Mouse (Mus musculus): ENCODE results near the gene Hepacam2.
A peak's percentile ranks its signal among the peaks of the same experiment; 100 is the strongest.
"Not testable (repeated sequence)": the region's sequence is repeated elsewhere in the genome, so short reads cannot be mapped to it uniquely, and the experiment has no call there.

Hepacam2 gene

DNA sequence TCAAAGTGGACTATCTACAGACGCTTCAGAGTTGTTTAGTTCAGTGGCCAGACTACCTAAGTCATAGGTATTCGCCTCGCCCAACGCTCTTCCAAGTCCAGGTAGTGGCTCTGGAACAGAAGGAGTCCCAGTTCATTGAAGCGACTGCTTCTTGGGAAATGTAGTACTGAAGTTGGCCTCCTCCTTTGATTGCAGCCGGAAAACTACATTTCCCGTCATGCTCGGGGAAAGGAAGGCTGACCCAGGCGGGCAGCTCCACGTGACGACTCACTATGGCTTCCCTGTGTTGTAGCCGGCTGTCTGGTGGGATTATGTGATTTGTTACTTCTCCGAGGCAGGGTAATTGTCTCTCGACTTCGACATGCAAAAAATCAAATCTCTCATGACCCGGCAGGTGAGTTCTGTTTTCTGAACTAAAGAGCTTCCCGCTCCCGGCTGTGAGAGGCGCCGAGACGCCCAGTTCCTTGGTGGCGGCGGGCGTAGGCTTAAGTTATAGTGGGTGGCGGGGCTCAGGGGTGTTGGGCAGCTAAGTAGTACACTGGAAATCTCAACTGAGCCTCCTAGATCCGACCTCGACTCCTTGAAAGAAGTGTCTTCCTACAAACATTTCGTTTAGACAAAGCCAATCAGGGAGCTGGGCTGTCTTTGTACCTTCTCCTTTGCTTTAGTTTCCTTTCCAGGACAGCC is at the start of gene Hepacam2, which contains the start of gene Vps50:
TSS of gene Hepacam2 (minus strand) at position 137 of the 687 bp plus-strand sequence.
TSS of gene Vps50 (plus strand) at position 221 of the 687 bp plus-strand sequence.
- peak; percentile 77 for DNase-seq (ENCODE audit: low read depth, low spot score)

DNA sequence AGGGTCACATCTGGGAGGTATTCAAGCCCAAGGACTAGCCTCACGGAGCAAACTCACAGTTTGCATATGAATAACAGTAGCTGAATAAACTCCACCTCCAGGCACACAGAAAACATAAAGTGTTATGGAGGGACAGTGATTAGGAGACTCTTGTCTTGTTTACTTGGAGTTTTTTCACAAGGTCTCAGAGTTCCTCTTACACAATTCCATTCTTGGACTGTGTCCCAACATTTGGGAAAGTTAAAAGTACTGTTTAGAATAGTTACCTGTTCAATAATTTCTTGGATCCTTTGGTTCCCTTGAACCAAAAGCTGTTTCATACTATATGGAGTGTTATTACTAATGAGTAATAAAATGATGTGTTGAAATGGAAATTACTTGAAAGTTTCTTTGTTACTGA is 46.9 kb upstream of the Hepacam2 start:
- no peak for DNase-seq (ENCODE audit: low read depth, low spot score)

DNA sequence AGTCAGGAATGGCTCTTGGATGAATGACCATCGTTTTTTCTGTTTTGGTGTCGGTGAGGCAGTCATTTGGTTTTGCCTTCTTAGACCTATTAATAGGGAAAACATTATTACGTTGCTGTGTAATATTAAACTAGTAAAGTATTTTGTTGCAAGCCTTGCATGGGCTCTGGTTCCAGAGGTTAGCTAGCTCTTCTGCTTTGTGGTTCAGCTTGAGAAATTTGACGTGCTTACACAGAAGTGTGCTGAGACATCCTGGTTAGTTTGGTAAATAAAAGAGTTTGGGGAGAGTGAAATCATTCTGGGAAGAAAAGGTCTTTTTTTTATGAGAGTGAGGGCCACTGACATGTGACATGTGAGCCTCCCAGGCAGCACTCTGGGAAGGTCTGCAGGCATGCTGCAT is 45.8 kb upstream of the Hepacam2 start:
- DNase-seq (ENCODE audit: low read depth, low spot score), result no peak

DNA sequence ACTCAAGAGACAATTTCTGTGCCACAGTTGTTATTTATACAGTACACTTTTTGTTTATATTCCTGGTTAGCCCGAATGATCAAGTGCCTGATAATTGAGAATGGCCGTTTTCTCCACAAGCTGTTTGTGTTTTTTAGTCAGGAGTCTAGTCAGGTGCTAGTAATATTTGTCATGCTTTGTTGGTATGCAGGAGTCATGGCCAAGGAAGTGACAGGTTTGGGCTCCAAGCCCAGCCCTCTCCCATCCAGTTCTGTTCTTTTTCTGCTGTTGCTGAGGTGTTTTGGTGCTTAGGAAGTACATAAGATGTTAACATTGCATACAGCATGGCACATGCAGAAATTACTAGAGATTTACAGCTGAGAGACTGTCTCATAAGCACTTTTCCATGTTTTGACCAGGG is 41.4 kb upstream of the Hepacam2 start:
- no peak for DNase-seq (ENCODE audit: low read depth, low spot score)

DNA sequence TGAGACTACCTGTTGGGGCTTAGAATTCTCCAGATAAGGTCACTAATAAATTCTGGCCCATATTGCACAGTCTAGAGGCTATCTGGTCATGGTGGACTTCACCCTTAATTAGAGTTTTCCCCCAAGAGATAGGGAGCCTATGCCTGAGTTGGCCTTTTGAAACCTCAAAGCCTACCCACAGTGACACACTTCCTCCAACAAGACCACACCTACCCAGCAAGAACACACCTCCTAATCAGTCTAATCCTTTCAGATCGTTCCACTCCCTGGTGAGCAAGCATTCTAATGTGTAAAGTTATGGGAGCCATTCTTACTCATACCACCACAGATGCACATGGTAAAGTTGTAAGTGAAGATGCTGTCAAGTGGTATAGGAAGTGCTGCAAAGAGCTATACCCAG is 38.0 kb upstream of the Hepacam2 start:
- no peak for DNase-seq (ENCODE audit: low read depth, low spot score)

DNA sequence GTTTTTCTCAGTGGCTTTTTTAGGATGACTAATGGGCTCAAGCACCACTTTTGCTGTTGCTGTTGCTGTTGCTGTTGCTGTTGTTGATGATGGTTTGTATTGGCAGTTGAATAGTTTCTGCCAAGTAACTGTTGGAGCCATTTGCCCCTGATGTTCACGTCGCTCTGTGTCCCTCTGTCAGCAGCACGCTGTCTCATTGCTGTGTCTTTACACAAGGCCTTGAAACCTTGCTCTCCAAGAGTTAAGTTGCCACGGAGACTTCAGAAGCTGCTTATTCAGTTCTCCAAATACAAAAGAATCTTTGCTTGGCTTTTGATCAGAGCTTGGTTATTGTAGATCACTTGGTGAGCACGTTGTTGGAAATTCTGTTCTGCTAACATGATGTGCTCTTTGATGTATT is 33.3 kb upstream of the Hepacam2 start:
- no peak for DNase-seq (ENCODE audit: low read depth, low spot score)

DNA sequence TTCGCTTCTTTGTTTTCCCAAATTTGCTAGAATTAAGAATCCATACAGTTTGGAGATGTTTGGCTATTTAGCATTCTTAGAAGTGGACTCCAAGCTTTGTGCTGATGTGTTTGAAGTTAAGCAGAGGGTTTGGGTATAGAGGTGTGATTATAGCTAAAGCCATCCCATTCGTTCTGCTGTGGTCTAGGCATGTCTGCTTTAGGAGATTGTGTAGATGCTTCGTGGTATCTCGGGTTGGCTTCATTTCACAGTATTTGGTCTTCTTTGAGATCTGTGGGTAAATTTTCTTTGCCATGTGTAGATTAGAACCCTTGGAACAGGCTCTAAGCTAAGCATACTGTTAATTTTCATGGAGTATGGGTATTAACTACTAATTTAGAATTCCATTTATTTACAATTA is 30.1 kb upstream of the Hepacam2 start:
- no peak for DNase-seq (ENCODE audit: low read depth, low spot score)

DNA sequence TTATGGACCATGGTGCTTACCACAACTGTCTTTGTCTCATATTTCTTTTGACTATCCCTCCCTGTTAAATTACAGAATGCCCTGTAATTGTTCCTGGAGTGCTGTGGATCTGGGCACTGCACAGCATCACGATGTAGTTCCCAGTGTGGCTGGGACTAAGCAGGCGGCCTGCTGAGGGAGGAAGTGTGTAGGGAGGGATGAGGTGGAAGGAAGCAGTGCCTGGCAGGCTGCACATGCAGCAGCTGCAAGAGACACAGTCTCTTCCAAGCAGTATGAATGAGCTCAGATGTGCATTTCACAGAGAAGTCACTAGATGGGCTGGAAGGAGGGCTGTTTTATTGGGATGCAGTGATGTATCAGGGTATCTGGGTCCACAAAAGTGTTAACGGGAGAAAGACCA is 14.5 kb upstream of the Hepacam2 start:
- DNase-seq (ENCODE audit: low read depth, low spot score), result no peak

DNA sequence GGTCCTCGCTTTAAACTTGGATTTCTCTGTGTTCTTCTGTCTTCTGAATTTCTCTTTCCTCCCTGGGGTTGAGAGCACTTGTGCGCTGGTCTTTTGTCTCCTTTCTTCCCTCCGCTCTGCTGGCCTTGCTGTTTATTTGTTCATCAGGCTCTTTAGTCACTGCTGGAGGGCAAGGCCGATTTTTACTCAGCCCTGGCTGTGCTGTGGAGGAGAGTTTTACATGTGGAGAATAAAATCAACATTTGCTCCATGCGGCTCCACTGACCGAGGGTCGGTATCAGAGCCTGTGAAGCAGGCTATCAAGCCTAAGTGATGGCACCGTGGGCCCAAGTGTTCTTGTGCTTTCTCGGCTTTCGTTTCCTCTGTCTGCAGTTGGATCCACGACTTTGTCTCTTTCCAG is 13.5 kb upstream of the Hepacam2 start:
- DNase-seq (ENCODE audit: low read depth, low spot score), result no peak

DNA sequence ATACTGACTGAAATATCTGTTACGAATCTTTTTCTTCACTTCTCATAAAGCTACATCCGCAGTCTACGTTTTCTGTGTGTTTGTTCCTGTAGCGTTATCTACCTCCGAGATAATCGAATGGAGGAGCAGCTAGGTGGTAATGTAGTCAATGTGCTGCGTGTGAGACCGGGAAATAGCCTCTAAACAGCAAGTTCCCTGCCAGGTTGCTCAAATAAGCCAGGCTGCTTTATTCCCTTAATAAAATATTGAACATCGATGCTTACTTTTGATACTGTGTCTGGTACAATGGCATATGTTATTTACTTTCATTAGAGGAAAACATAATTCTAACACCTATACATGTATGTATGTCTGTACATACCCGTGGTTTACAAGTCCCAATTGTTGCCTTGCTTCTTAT is 13.0 kb upstream of the Hepacam2 start:
- DNase-seq (ENCODE audit: low read depth, low spot score), result no peak

DNA sequence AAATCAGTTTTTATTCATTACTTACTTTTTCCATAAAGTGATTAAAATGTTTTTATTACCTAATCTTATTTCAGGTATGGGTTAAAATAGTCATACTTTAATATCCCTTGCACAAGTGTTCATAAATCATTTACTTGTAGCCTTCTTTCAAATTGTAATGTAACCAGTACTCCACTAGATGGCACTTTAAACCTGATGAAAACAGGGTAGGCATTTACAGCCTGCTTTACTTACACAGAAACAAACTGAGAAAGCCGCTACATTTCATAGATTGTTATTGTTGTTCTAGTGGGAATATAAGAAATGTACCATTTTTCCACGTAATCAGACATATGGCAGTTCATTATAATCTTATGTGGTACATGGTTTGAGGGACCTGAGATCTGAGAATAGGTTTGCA is 11.7 kb upstream of the Hepacam2 start:
- DNase-seq (ENCODE audit: low read depth, low spot score), result no peak

DNA sequence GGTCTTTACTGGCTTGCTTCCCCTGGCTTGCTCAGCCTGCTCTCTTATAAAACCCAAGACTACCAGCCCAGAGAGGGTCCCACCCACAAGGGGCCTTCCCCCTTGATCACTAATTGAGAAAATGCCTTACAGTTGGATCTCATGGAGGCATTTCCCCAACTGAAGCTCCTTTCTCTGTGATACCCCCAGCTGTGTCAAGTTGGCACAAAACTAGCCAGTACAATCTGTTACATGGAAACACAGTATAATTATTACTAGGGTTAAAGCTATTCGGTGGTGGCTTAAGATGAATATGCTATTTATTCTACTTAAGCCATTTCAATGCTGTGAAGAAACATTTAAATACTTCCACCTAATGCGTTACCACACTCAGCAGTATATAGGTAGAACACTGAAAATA is 10.1 kb upstream of the Hepacam2 start:
- not testable (repeated sequence) for DNase-seq (ENCODE audit: low read depth, low spot score)

DNA sequence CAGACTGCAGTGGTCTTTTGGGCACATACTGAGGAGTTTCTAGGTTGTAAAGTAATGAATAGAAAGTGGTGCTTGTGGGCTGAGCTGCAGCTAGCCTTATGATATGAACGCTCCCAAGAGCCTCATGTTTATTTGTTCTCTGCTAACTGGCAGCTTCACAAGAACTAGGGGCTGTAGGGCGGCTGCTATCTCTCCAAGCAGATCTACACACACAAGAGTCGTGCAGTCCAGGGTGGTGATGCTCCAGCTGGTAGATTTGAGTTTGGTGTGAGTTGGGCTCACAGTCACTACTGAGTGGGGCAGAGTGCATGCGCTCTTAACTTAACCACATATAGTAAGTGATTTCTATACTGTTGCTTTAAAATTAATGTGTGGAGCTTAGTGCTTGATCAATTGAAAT is 9.0 kb upstream of the Hepacam2 start:
- no peak for DNase-seq (ENCODE audit: low read depth, low spot score)

DNA sequence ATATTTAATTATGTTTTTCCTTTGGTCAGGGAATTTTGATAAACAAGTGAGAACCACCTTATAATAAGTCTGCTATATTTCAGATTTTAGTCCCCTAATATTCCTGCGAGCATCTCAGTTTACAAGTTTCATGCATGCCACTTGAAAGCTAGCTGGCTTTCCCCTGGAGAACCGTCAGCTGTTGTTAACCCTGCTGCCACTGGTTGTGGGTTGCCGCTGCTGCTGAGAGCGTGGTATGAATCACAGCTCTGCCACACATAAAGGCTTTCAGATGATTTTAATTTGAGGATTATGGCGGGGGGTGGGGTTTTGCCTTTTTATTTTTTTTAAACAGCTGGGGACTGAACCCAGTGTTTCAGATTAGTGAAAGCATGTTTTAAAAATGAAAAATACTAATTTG is 7.2 kb upstream of the Hepacam2 start:
- no peak for DNase-seq (ENCODE audit: low read depth, low spot score)

DNA sequence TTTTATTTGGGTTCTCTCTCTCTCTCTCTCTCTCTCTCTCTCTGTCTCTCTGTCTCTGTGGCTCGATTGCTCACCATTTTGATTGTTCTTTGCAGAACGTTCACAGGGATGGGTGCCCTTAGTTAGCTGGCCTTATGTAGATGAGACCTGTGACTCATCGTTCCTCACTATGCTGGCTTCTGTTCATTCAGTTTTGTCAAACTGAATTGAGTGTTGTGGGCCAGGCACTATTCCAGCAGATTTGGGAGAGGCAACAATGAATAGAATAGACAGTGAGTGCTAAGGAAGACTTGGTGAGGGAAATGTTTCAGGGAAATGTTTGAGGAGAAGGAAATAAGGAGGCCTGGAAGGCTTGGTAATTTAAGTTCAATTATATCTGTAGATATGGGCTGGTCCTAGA is 2.2 kb upstream of the Hepacam2 start:
- no peak for DNase-seq (ENCODE audit: low read depth, low spot score)

DNA sequence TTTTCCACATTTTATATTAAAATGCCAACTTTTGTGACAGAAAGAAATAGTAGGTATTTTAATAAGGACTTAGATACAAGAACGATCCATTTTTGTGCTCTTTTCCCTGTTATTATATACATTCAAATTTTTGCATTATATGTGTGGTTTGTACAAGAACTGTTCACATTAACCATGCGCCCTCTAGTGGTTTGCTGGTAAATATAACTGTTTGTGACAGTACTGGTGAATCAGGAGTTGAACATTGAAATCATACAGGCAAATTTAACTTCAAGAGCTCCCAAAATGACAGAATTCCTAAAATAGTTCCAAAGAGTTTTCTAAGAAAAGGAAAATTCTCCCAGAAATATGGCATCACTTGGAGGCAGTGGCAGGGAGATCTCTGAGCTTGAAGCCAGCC is 1.9 kb downstream of the Hepacam2 start:
- DNase-seq (ENCODE audit: low read depth, low spot score), result no peak

DNA sequence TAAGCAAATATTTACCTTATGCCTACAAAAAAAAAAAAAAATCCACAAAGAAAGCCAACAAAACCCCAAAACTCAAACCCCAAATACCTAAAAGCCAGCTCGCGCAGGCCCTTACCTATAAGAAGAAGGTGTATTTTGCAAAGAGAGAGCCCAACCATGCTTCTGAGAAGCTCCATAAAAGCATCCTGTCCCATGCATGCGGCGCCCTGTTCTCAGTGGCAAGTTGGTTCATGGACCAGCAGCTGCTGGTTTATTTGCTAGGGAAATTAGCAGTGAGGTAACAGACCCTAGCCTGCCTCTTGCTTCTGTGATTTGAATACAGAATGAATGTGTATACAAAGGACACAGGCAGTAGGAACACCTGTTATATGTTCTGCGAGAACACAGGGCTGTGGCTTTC is 3.8 kb downstream of the Hepacam2 start:
- no peak for DNase-seq (ENCODE audit: low read depth, low spot score)

DNA sequence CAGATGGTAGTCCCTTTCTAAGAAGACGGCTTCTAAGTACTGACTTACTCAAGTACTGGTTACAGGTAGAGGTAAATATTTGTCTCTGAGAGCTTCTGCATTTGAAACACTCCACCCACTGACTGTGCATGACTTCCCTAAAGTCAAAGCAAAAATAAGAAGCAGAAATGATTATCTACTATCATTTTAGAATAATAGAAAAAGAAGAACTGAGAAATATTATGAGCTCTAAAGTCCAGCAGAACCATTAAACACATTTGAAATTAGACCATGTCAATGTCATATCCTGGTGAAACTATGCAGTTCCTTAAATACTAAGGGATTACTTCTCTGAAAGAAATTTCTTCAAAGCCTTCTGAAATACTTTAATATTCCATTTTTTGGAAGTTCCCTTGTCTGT is 10.7 kb downstream of the Hepacam2 start:
- DNase-seq (ENCODE audit: low read depth, low spot score), result no peak

DNA sequence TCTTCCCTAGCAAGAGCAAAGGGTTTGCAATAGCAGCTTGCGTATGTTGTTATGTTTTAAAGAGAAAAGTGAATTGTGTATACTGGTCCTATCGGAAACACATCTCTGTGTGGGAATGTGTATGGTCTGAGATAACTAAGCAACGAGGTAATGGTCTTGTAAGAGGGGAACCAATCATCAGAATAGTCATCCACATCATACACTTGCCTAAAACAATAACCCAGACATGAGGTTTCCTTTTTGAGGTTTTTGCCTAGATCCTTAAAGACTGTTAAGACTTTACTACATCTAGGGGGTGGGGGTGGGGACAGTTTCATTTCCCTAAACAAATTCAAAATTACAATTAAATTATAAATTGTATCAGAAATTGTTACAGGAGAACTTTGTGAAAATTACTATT is 13.0 kb downstream of the Hepacam2 start:
- DNase-seq (ENCODE audit: low read depth, low spot score), result no peak

DNA sequence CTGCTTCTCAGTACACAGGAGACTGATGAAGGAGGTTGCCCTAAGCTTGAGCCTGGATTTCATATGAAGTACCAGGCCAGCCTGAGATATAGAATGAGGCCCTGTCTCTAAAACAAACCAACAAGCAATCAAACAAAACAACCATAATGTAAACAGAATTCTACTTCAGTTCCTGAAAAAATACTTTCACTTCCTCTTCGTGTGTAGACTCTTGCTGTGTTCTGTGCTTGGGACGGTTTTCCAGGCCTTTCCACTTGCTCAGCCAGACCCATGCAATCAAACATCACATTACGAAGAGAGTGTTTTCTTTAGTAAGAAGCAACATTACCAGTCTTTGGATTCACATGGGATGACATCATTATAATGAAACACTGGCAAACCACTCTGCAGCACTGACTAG is 16.4 kb downstream of the Hepacam2 start:
- DNase-seq (ENCODE audit: low read depth, low spot score), result no peak

DNA sequence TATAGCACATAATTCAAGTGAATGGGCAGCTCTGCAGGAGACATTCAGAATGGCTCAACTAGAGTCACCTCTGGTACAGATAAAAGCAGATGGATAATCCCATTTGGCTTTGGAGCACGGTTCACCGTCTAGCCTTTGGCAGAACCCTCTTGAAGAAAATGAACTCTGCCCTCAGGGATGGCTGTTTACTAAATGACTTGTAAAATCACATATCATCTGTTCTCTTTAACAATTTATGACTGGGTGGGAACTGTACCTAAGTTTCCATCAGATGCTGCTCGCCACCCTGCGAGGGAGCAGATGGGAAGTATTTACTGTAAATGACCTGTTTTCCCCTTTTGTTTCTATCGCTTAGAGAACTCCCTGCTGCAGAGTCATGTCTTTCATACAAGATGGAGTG is 18.2 kb downstream of the Hepacam2 start:
- no peak for DNase-seq (ENCODE audit: low read depth, low spot score)

DNA sequence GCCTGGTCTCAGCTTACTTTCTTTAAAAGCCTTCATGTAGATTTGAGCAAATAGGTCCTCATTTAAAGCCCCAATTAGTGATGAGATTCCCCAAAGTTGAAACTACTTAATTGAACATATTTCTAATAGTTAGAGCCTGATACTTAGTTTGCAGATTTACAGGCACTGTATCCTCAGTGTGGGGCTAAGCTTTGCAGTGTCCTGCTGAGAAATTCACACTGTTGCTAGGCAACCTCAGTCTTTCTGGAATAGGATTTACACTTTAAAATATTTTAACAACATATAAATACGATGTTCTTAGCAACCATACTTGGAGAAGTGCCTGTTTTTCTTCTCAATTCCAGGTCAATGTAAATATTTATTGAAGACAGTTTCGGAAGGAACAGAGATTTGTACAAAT is 21.8 kb downstream of the Hepacam2 start:
- no peak for DNase-seq (ENCODE audit: low read depth, low spot score)

DNA sequence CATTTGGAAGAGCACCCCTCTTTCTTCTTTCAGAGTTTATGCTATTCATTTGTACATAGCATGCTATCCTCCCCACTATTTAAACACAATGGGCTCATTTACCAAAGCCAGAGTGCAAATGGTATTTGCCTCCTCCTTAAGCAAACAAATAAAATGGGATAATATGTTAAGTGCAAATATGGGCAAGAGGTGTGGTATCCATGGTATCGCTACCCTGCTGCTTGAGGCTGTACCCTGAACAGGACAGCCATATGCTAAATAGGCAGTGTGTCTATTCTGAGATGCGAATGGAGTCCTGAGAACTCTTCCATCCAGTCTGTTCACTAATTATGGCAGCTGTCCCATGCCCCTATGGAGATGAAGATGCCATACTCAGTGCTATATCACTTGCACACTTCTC is 27.4 kb downstream of the Hepacam2 start:
- no peak for DNase-seq (ENCODE audit: low read depth, low spot score)

DNA sequence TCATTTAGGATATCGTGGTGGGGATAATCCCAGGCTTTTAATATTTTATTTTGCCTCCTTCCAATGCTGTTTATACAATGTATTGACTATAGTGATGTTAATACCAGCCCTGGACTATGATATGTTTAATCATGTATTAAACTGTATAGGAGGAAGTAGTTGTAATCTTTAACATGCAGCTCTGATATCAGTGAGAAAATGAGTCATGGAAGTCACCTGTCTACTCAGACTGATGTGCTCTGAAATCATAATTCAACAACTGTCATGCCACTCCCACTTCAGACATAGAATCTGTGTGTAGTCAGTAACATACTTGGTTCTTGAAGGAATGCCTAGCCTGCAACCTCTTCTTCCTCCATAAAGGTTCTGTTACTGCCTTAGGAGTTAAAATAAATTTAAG is 29.5 kb downstream of the Hepacam2 start:
- DNase-seq (ENCODE audit: low read depth, low spot score), result no peak
